Mouse (Mus musculus) myocyte (in vitro differentiated cells): ENCODE data around the gene Susd5. TPM values are rescaled to one million over a fixed set of nuclear protein-coding genes. Genes with fewer than 3 reads are reported as not detected.

Source experiments
- H3K27me3 ChIP-seq: one replicate; pipeline ENCODE4 v1.6.1; 2011; ENCODE audit not compliant: control insufficient read depth, insufficient read depth, insufficient read length
- H3K36me3 ChIP-seq: one replicate; pipeline ENCODE4 v1.6.1; 2011; ENCODE audit not compliant: control insufficient read depth, insufficient read depth
- H3K4me2 ChIP-seq: one replicate; pipeline ENCODE4 v1.6.1; 2011; ENCODE audit warnings: low read depth, control low read depth
- H3K4me3 ChIP-seq: one replicate; pipeline ENCODE4 v1.5.1; 2011; ENCODE audit warnings: mild to moderate bottlenecking, control low read depth, moderate library complexity
- H3K79me2 ChIP-seq: one replicate; pipeline ENCODE4 v1.6.1; 2011; ENCODE audit not compliant: control insufficient read depth, insufficient read depth
- H3ac ChIP-seq: one replicate; pipeline ENCODE4 v1.6.1; 2011; ENCODE audit not compliant: control insufficient read depth, insufficient read length
- CEBPB ChIP-seq: IDR thresholded peaks from 2 replicates; pipeline ENCODE4 v1.6.1; 2011; ENCODE audit warnings: mild to moderate bottlenecking, moderate library complexity; ENCODE audit not compliant: poor library complexity, insufficient read depth, severe bottlenecking
- E2F4 ChIP-seq: IDR thresholded peaks from one replicate; pipeline ENCODE4 v1.6.1; 2011; ENCODE audit warnings: mild to moderate bottlenecking, control low read depth, moderate library complexity; ENCODE audit not compliant: insufficient read depth
- MAX ChIP-seq: IDR thresholded peaks from one replicate; pipeline ENCODE4 v1.6.1; 2011; ENCODE audit warnings: low read depth, mild to moderate bottlenecking, control low read depth
- MYOD1 ChIP-seq, 3 experiments: IDR thresholded peaks; one replicate each; pipeline ENCODE4 v1.6.1; 2011; ENCODE audit warnings: control low read depth in 2 of 3, low read depth in 2 of 3, mild to moderate bottlenecking in 2 of 3, moderate library complexity in 1 of 3; ENCODE audit not compliant: insufficient read length in 2 of 3, control insufficient read depth in 1 of 3
- MYOG ChIP-seq, 3 experiments: IDR thresholded peaks; one replicate each; pipeline ENCODE4 v1.6.1; 2011; ENCODE audit warnings: control low read depth in 2 of 3, low read depth in 2 of 3, mild to moderate bottlenecking in 2 of 3; ENCODE audit not compliant: insufficient read length in 2 of 3, control insufficient read depth in 1 of 3, insufficient read depth in 1 of 3
- POLR2A ChIP-seq: IDR thresholded peaks from one replicate; pipeline ENCODE4 v1.6.1; 2011; ENCODE audit warnings: low read depth, mild to moderate bottlenecking, control low read depth, moderate library complexity; ENCODE audit not compliant: insufficient read length
- POLR2AphosphoS2 ChIP-seq: IDR thresholded peaks from one replicate; pipeline ENCODE4 v1.6.1; 2011; ENCODE audit warnings: low read depth, control low read depth; ENCODE audit not compliant: insufficient read length
- REST ChIP-seq: IDR thresholded peaks from one replicate; pipeline ENCODE4 v1.6.1; 2011; ENCODE audit warnings: mild to moderate bottlenecking, control low read depth, moderate library complexity; ENCODE audit not compliant: insufficient read depth, insufficient read length
- SRF ChIP-seq: IDR thresholded peaks from one replicate; pipeline ENCODE4 v1.6.1; 2011; ENCODE audit warnings: low read depth; ENCODE audit not compliant: control insufficient read depth, insufficient read length
- TCF12 ChIP-seq: IDR thresholded peaks from one replicate; pipeline ENCODE4 v1.6.1; 2011; ENCODE audit warnings: mild to moderate bottlenecking, control low read depth; ENCODE audit not compliant: poor library complexity, insufficient read depth, severe bottlenecking
- TCF3 ChIP-seq: IDR thresholded peaks from one replicate; pipeline ENCODE4 v1.6.1; 2011; ENCODE audit warnings: low read depth, control low read depth; ENCODE audit not compliant: insufficient read length
- USF1 ChIP-seq: IDR thresholded peaks from one replicate; pipeline ENCODE4 v1.6.1; 2011; ENCODE audit warnings: low read depth, mild to moderate bottlenecking, control low read depth, moderate library complexity
- polyA plus RNA-seq: library from polyadenylated mRNA; unstranded; fragments of >200 nt; fragmentation: generic; extraction: Trizol; gene quantifications from one replicate; pipeline ENCODE4 v1.2.1, GENCODE M21; 2012; ENCODE audit warnings: missing spikeins

Gene Susd5
- polyA plus RNA-seq, 1 experiment, result 2.5 TPM

GRCm38 (mm10) chr9:114025846-114026245, 31.1 kb upstream of the Susd5 start:
- Histone ChIP-seq H3ac (peak overlapping the region; percentile 41), H3K27me3 (no peaks in the 10 kb centered on the region), H3K79me2 (peaks cover 47% of the 10 kb centered on the region), H3K36me3 (no peaks in the 10 kb centered on the region), H3K4me2 (peak overlapping the region; percentile 83), H3K4me3 (peak overlapping the region; percentile 69)
- TF ChIP-seq TCF3, result no peak
- no peak for TF ChIP-seq TCF12
- TF ChIP-seq USF1, result no peak
- TF ChIP-seq POLR2AphosphoS2, result no peak
- TF ChIP-seq SRF, result no peak
- TF ChIP-seq E2F4, result no peak
- no peak for TF ChIP-seq MAX
- TF ChIP-seq MYOG (IDR thresholded peaks at IDR 0.05; ENCODE audit: control insufficient read depth in 1 of 3, insufficient read depth in 1 of 3, insufficient read length in 2 of 3, low read depth in 2 of 3), result no peak

- peaks cover 41% of the 10 kb centered on the region for H3K79me2 ChIP-seq
- H3ac ChIP-seq, result peak overlapping the region; percentile 41
- peak overlapping the region; percentile 69 for H3K4me3 ChIP-seq
- H3K36me3 ChIP-seq, result no peaks in the 10 kb centered on the region
- no peaks in the 10 kb centered on the region for H3K27me3 ChIP-seq
- H3K4me2 ChIP-seq, result peak overlapping the region; percentile 83
- TF ChIP-seq POLR2A, result peak; percentile 81
- no peak for TF ChIP-seq MAX
- TF ChIP-seq CEBPB, result no peak
- no peak for TF ChIP-seq E2F4
- TF ChIP-seq MYOG (IDR thresholded peaks at IDR 0.05; ENCODE audit: control insufficient read depth in 1 of 3, insufficient read depth in 1 of 3, insufficient read length in 2 of 3, low read depth in 2 of 3), result peak in 2 of 3 experiments; percentile 3 to 19
- TF ChIP-seq REST, result no peak
- peak; percentile 71 for TF ChIP-seq POLR2AphosphoS2
- TF ChIP-seq MYOD1 (IDR thresholded peaks at IDR 0.05; ENCODE audit: control insufficient read depth in 1 of 3, insufficient read length in 2 of 3, low read depth in 2 of 3), result peak in 2 of 3 experiments; percentile 6 to 31
- TF ChIP-seq SRF, result no peak
- no peak for TF ChIP-seq TCF12
- TF ChIP-seq USF1, result peak; percentile 91
- no peak for TF ChIP-seq TCF3
These were observed 30.5 kb upstream of the Susd5 start for GRCm38 (mm10) chr9:114026261-114026934.

- Histone ChIP-seq H3K4me2 (no peak overlapping the region), H3K79me2 (no peaks in the 10 kb centered on the region), H3ac (no peak overlapping the region), H3K4me3 (no peak overlapping the region), H3K27me3 (no peaks in the 10 kb centered on the region), H3K36me3 (no peaks in the 10 kb centered on the region)
- TF ChIP-seq POLR2A (no peak), POLR2AphosphoS2 (no peak), TCF12 (no peak), REST (no peak), E2F4 (no peak), TCF3 (no peak), USF1 (no peak), SRF (no peak), MYOD1 (IDR thresholded peaks at IDR 0.05; ENCODE audit: control insufficient read depth in 1 of 3, insufficient read length in 2 of 3, low read depth in 2 of 3) (no peak), MAX (no peak), CEBPB (no peak), MYOG (IDR thresholded peaks at IDR 0.05; ENCODE audit: control insufficient read depth in 1 of 3, insufficient read depth in 1 of 3, insufficient read length in 2 of 3, low read depth in 2 of 3) (no peak)
These were observed 16.0 kb upstream of the Susd5 start for GRCm38 (mm10) chr9:114040945-114041344.

- Histone ChIP-seq H3K4me3 (no peak overlapping the region), H3K27me3 (no peaks in the 10 kb centered on the region), H3K4me2 (no peak overlapping the region), H3K79me2 (no peaks in the 10 kb centered on the region), H3ac (no peak overlapping the region), H3K36me3 (no peaks in the 10 kb centered on the region)
- no peak for TF ChIP-seq MYOD1 (IDR thresholded peaks at IDR 0.05; ENCODE audit: control insufficient read depth in 1 of 3, insufficient read length in 2 of 3, low read depth in 2 of 3)
- no peak for TF ChIP-seq USF1
- no peak for TF ChIP-seq POLR2A
- TF ChIP-seq TCF12, result no peak
- no peak for TF ChIP-seq CEBPB
- TF ChIP-seq MAX, result no peak
- no peak for TF ChIP-seq MYOG (IDR thresholded peaks at IDR 0.05; ENCODE audit: control insufficient read depth in 1 of 3, insufficient read depth in 1 of 3, insufficient read length in 2 of 3, low read depth in 2 of 3)
- no peak for TF ChIP-seq E2F4
- TF ChIP-seq POLR2AphosphoS2, result no peak
These were observed 14.4 kb upstream of the Susd5 start for GRCm38 (mm10) chr9:114042490-114042889.
